Mouse (Mus musculus) bone marrow, adult 2 months (tissue): ENCODE results near the gene Tec.

Experiments
- CTCF ChIP-seq: fragments of 200-500 bp; IDR thresholded peaks from 2 replicates; pipeline ENCODE4 v1.5.1; 2011; ENCODE audit warnings: low read length, control low read depth; ENCODE audit not compliant: control insufficient read depth, insufficient read depth
- POLR2A ChIP-seq: fragments of 200-500 bp; IDR thresholded peaks from 2 replicates; pipeline ENCODE4 v1.6.1; 2011; ENCODE audit warnings: low read depth, mild to moderate bottlenecking, control low read depth, low read length, borderline replicate concordance; ENCODE audit not compliant: control insufficient read depth

GRCm38 (mm10) chr5:72748659-72749265, 119.5 kb downstream of the Tec start:
- TF ChIP-seq CTCF, result no peak
- TF ChIP-seq POLR2A, result no peak
